Mouse (Mus musculus): Measurements from ENCODE around the gene Mtus2.

Gene Mtus2

GRCm38 (mm10) chr5:148348153-148348552, 391.0 kb downstream of the Mtus2 start:
- no peak for DNase-seq (ENCODE audit: low read depth)

- DNase-seq (ENCODE audit: low read depth), result no peak
These were observed 392.3 kb downstream of the Mtus2 start for GRCm38 (mm10) chr5:148349327-148350011.

GRCm38 (mm10) chr5:148353429-148353828, 396.3 kb downstream of the Mtus2 start:
- no peak for DNase-seq (ENCODE audit: low read depth)

GRCm38 (mm10) chr5:148354536-148354935, 397.4 kb downstream of the Mtus2 start:
- DNase-seq (ENCODE audit: low read depth), result no peak

- no peak for DNase-seq (ENCODE audit: low read depth)
These were observed 398.7 kb downstream of the Mtus2 start for GRCm38 (mm10) chr5:148355822-148356221.

- DNase-seq (ENCODE audit: low read depth), result no peak
These were observed 400.0 kb downstream of the Mtus2 start for GRCm38 (mm10) chr5:148357168-148357567.

- no peak for DNase-seq (ENCODE audit: low read depth)
These were observed 402.0 kb downstream of the Mtus2 start for GRCm38 (mm10) chr5:148359131-148359530.

GRCm38 (mm10) chr5:148360922-148361758, 404.0 kb downstream of the Mtus2 start:
- DNase-seq (ENCODE audit: low read depth), result no peak

- DNase-seq (ENCODE audit: low read depth), result no peak
These were observed 404.6 kb downstream of the Mtus2 start for GRCm38 (mm10) chr5:148361759-148362010.

- DNase-seq (ENCODE audit: low read depth), result no peak
These were observed 405.2 kb downstream of the Mtus2 start for GRCm38 (mm10) chr5:148362296-148362695.

GRCm38 (mm10) chr5:148363441-148364113, 406.5 kb downstream of the Mtus2 start:
- no peak for DNase-seq (ENCODE audit: low read depth)
